Mouse (Mus musculus) cortical plate, adult 2 months (tissue): ENCODE measurements around the gene Mboat2. TPM values are rescaled to one million over a fixed set of nuclear protein-coding genes. Genes with fewer than 3 reads are reported as not detected.

Experiments used
- H3K27ac ChIP-seq: fragments of 200-500 bp; 2 replicates; pipeline ENCODE4 v1.5.1; 2012; ENCODE audit warnings: low read length, control low read depth, inconsistent platforms; ENCODE audit not compliant: insufficient read depth
- H3K4me1 ChIP-seq: fragments of 200-500 bp; 2 replicates; pipeline ENCODE4 v1.6.1; 2011; ENCODE audit warnings: low read length; ENCODE audit not compliant: control insufficient read depth, insufficient read depth
- H3K4me3 ChIP-seq: fragments of 200-500 bp; 2 replicates; pipeline ENCODE4 v1.5.1; 2011; ENCODE audit warnings: mild to moderate bottlenecking, low read length, control low read depth; ENCODE audit not compliant: insufficient read depth
- CTCF ChIP-seq: fragments of 200-500 bp; IDR thresholded peaks from 2 replicates; pipeline ENCODE4 v1.5.1; 2011; ENCODE audit warnings: mild to moderate bottlenecking, control low read depth, low read length; ENCODE audit not compliant: insufficient read depth; ENCODE audit errors: extremely low read depth
- POLR2A ChIP-seq: fragments of 200-500 bp; IDR thresholded peaks from 2 replicates; pipeline ENCODE4 v1.6.1; 2011; ENCODE audit warnings: mild to moderate bottlenecking, low read length, control low read depth; ENCODE audit not compliant: insufficient read depth; ENCODE audit errors: extremely low read depth
- polyA plus RNA-seq: library from polyadenylated mRNA; depleted of rRNA; stranded (reverse); fragments of >200 nt; gene quantifications from 2 replicates; pipeline ENCODE4 v1.2.3, GENCODE M21; 2012; rRNA removed

Gene Mboat2
- polyA plus RNA-seq, 1 experiment, result 27.9 TPM

DNA sequence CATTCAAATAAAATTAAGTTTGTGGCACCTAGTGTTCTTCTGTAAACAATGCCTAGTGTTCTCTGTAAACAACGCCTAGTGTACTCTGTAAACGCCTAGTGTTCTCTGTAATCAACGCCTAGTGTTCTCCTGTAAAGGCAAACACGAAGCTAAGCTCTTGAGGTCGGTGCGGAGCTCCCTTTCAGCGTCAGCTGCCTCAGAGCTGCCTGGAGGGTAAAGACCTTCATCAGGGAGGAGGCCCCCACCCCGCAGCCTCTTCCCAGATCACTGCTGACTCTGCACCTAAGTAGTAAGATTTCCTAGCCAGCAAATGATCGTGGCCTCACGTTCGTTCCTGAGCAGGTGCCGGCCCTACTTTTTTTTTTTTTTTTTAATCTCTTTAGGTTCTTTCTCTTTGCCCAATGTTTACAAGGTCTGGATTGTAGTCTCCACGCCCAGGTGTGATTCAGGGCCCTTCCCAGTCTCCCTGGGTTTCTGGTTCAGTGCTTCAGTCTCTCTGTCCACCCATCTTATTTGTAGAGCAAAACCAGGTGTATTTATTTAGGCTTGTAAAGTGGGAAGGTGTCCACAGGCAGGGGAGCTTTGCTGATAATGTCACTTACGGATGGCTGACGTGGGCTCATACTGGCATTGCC is 181.2 kb downstream of the Mboat2 start:
- Histone ChIP-seq H3K27ac (no peak overlapping the region), H3K4me1 (peaks cover 2% of the 10 kb centered on the region; the same call in 1 of the 2 replicates), H3K4me3 (no peak overlapping the region)
- TF ChIP-seq POLR2A (no peak), CTCF (no peak)

GRCm38 (mm10) chr12:25012555-25013540 is 182.2 kb downstream of the Mboat2 start:
- TF ChIP-seq CTCF, result no peak
- TF ChIP-seq POLR2A, result no peak
- Histone ChIP-seq H3K4me3 (no peak overlapping the region), H3K27ac (no peak overlapping the region), H3K4me1 (peaks cover 2% of the 10 kb centered on the region; the same call in 1 of the 2 replicates)

Other genes with a start within 250 kb of the Mboat2 start
- 6.7 and 7.2 TPM in 2 replicates for gene Klf11, start 179.6 kb upstream of the Mboat2 start, polyA plus RNA-seq
- 13.7 and 14.7 TPM in 2 replicates for gene Cys1, start 149.1 kb upstream of the Mboat2 start, polyA plus RNA-seq
- gene Rrm2, start 122.6 kb upstream of the Mboat2 start, polyA plus RNA-seq, result 1.6 and 1.8 TPM in 2 replicates
- gene Kidins220, start 144.0 kb downstream of the Mboat2 start, polyA plus RNA-seq, result 225 TPM in 2 replicates